Mouse (Mus musculus): ENCODE results near the gene Lrrc26.

GRCm38 (mm10) chr2:25289651-25290050 lies at the start of gene Lrrc26:
- TF ChIP-seq CTCF (IDR thresholded peaks at IDR 0.05; ENCODE audit: extremely low read depth, insufficient read length, insufficient replicate concordance, low read depth, low read length) (no peak), POLR2A (IDR thresholded peaks at IDR 0.05; ENCODE audit: low read depth, low read length) (0 out of 2 replicates have a peak, but pooled peaks have one; percentile 24)
